Mouse (Mus musculus): Measurements from ENCODE around the gene Snx14. TPM values are rescaled to one million over a fixed set of nuclear protein-coding genes. Genes with fewer than 3 reads are reported as not detected.
"Not testable (repeated sequence)": the region's sequence is repeated elsewhere in the genome, so short reads cannot be mapped to it uniquely, and the experiment has no call there.

The Snx14 gene
- 34.0 and 36.0 TPM in 2 replicates for polyA plus RNA-seq (2015; fragmentation: Nextera tagmentation; extraction: Ambion mirVana)

DNA sequence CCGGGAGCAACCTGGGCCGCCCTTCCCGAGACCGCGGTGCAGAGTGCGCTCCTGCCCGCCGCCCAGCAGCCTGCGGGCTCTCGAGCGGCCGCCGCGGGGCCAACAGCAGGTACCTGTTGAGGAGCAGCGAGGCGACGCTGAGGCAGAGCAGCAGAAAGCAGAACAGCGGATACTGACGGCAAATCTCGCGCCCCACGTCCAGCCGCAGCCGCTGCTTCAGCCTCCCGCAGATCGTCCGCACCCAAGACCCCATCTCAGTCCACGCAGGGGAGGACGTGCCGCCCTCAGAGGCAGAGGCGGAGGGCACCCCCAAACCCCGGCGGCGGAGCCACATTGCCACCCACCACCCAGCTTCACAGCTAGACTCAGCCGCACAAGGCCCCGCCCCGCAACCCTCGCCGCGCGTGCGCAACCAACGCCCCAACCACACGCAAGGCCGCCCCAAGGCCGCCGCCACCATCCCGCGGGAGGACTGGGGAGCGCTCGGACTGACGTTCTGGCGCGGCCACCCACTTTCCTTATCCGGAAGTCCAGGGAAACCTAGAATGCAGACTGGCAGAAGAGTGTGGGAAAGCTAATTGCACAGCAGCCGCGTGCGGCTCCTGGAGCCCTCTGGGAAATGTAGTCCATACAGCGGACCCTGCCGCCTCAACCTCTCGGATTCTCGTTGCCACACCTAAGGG is at the start of gene Snx14:
Snx14 (minus strand) TSS at position 404 of the 683 bp plus-strand sequence.
- Histone ChIP-seq H3K9ac (peak within 1 kb of the TSS; percentile 77), H3K4me3 (peak within 1 kb of the TSS; percentile 89), H3K9me3 (no peaks in the 10 kb centered on the region), H3K4me1 (replicated peaks) (peaks cover 28% of the 10 kb centered on the region), H3K4me2 (peak within 1 kb of the TSS; percentile 83), H3K27ac (replicated peaks) (peak within 1 kb of the TSS; percentile 90), H3K27me3 (no peaks in the 10 kb centered on the region), H3K36me3 (no peaks in the 10 kb centered on the region)
- ATAC-seq (ENCODE audit: low FRiP score, low read depth): peak; percentile 99
- WGBS: under 1% methylated on average over 60 of the region's 62 CpGs

DNA sequence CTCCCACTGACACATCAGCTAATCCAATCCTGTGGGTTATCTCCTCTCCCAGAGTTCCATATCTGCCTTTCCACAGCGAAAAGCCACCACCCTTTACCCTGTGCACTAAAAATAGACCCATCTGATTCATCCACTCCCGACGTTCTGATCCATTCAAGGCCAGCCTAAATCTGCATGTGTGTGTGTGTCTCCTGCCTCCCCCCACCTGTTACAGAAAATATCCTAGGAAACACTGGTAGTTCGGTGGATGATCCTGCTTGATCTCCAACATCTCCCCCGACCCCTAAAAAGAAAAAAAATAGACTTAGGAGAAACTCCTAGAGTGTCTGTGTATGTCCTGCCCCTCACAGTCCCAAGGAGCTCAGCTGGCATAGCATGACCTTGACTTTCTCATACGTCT is 45.8 kb upstream of the Snx14 start:
- H3K9me3 ChIP-seq: no peaks in the 10 kb centered on the region
- no peak overlapping the region for H3K9ac ChIP-seq
- H3K27ac ChIP-seq (replicated peaks): no peak overlapping the region
- peaks cover 19% of the 10 kb centered on the region for H3K4me1 ChIP-seq (replicated peaks)
- no peaks in the 10 kb centered on the region for H3K36me3 ChIP-seq
- no peak overlapping the region for H3K4me2 ChIP-seq
- ATAC-seq (ENCODE audit: low FRiP score, low read depth): no peak
- H3K27me3 ChIP-seq: no peaks in the 10 kb centered on the region
- WGBS: 53% methylated on average over 6 of the region's 6 CpGs
- H3K4me3 ChIP-seq: no peak overlapping the region

DNA sequence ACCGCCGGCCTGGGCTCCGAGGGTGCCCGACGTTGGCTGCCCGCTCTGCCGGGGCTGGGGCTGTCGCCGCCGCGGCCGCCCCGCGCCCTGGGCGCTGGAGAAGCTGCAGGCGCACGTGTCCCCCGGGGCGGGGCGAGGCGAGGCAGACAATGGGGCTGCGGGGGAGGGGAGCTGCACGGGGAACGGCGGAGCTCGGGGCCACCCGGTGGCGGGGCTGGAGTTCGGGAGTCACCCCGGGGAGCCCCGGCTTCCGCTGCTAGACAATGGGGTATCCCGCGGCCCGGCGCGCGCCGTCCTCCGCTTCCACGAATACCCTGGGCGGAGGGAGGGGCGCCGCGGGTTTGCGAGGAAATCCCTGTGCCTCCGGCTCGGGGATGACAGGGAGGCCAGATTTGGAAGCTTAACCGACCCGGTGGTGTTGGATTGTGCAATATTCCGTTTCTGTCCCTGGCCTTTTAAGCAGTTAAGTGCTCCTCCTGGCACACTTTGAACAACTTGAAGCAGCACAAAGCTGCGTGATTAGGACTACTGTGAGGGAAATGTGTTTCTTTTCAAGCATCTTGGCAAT is 44.2 kb upstream of the Snx14 start:
- ATAC-seq (ENCODE audit: low FRiP score, low read depth): no peak
- H3K4me2 ChIP-seq: peak overlapping the region; percentile 70
- under 1% methylated on average over 32 of the region's 52 CpGs for WGBS

DNA sequence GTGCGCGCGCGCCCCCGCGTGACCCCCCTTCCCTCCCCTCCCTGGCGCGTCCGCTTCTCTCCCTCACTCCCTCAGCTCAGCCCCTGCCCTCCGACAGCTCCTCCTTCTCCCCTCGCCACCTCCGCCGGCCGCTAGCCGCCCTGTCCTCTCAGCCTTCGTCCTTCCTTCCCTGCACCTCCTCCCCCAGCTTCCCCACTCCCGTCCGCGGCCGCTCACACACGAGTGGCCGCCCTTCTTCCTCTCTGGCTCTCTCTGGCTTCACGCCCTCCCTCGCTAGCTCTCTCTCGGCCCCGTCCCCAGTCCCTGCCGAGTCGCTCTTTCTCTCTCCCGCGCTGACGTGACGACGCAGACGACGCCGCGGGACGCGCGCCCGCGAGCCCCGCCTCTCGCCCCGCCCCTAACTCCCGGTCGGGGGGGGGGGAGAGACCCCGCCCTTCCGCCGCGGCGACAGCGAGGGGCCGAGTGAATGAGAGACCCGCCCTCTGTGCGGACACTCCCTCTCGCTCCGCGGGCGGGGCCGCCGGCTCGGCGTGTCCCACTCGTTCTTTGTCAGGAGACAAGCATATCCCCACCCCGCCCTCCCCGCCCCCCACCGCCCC is 43.6 kb upstream of the Snx14 start, which contains the start of gene Syncrip:
Syncrip (minus strand) TSS at position 345 of the 599 bp plus-strand sequence.
- peak within 1 kb of the TSS; percentile 93 for H3K4me3 ChIP-seq
- H3K27ac ChIP-seq (replicated peaks): peak within 1 kb of the TSS; percentile 100
- peaks cover 33% of the 10 kb centered on the region for H3K4me1 ChIP-seq (replicated peaks)
- H3K36me3 ChIP-seq, H3K9me3 ChIP-seq, H3K27me3 ChIP-seq: not testable (repeated sequence)
- whole genome bisulfite sequencing: 0% methylated on average over 36 of the region's 68 CpGs
- ATAC-seq (ENCODE audit: low FRiP score, low read depth): peak; percentile 96
- H3K4me2 ChIP-seq: peak within 1 kb of the TSS; percentile 70
- H3K9ac ChIP-seq: peak within 1 kb of the TSS; percentile 98

More for the DNA sequence above, 44.2 kb upstream of the Snx14 start:
- Histone ChIP-seq H3K9me3 (no peaks in the 10 kb centered on the region), H3K4me3 (peak overlapping the region; percentile 93), H3K36me3 (no peaks in the 10 kb centered on the region), H3K4me1 (replicated peaks) (peaks cover 31% of the 10 kb centered on the region), H3K9ac (peak overlapping the region; percentile 82), H3K27ac (replicated peaks) (peak overlapping the region; percentile 100), H3K27me3 (no peaks in the 10 kb centered on the region)

DNA sequence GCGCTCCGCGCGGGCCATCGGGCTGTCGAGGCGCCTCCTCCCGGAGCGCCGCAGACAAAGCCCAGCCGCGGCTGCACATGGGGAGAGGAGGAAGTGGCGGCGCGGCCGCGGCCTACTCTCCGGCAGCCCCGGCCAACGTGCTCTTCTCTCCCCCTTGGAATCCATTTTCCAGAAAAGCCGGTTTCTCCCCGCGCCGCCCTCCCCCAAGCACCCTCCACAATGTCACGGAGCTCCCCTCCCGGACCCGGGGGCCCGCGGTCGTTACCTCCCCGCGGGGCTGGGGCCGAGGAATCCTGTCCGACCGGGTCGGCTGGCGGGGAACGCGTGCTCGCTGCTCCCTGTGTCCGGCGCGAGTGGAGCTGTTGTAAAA is 43.0 kb upstream of the Snx14 start:
- ATAC-seq (ENCODE audit: low FRiP score, low read depth): peak; percentile 43
- Histone ChIP-seq H3K9ac (peak overlapping the region; percentile 98), H3K27me3 (no peaks in the 10 kb centered on the region), H3K4me3 (peak overlapping the region; percentile 93), H3K9me3 (no peaks in the 10 kb centered on the region), H3K27ac (replicated peaks) (peak overlapping the region; percentile 100), H3K4me2 (peak overlapping the region; percentile 64), H3K36me3 (peaks cover 7% of the 10 kb centered on the region), H3K4me1 (replicated peaks) (peaks cover 34% of the 10 kb centered on the region)
- 0% methylated on average over 30 of the region's 43 CpGs for WGBS

DNA sequence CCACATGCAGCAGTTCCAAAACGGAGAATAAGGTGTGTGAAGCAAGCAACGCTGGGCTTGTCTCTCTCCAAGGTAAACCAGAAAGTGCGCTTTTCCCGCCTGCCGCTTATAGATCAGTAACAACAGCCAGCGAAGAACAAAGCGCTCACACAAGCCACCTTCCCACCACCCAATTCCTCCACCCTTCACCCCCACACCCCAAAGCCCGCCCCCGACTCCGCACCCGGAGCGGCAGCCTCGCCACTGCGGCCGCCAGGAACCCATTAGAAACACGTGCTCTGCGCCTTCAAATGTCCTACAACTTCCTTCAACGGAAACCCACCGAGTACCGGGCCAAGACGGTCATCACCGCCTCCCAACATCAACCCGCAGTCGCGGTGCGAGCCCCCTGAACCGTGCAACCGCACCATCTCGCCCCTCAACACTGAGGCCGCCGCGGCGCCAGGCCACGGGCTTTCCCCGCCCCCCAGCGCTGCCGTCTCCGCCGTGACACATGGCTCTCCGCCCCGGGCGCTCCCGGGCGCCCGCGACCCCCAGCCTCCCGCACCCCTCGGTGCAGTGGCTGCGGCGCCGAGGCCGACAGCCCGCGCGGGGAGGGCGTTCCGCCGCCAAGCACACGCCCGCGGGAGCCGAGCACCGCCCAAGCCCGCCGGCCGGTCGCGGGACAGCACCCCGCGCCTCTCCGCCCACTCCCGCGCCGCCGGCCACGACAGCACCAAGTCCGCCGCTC is 42.5 kb upstream of the Snx14 start:
- WGBS: under 1% methylated on average over 72 of the region's 78 CpGs
- peak overlapping the region; percentile 100 for H3K27ac ChIP-seq (replicated peaks)
- H3K4me3 ChIP-seq: peak overlapping the region; percentile 93
- H3K4me2 ChIP-seq: peak overlapping the region; percentile 64
- H3K9ac ChIP-seq: peak overlapping the region; percentile 98
- no peak for ATAC-seq (ENCODE audit: low FRiP score, low read depth)
- H3K9me3 ChIP-seq: no peaks in the 10 kb centered on the region
- H3K27me3 ChIP-seq: no peaks in the 10 kb centered on the region
- peaks cover 7% of the 10 kb centered on the region for H3K36me3 ChIP-seq
- H3K4me1 ChIP-seq (replicated peaks): peaks cover 34% of the 10 kb centered on the region

DNA sequence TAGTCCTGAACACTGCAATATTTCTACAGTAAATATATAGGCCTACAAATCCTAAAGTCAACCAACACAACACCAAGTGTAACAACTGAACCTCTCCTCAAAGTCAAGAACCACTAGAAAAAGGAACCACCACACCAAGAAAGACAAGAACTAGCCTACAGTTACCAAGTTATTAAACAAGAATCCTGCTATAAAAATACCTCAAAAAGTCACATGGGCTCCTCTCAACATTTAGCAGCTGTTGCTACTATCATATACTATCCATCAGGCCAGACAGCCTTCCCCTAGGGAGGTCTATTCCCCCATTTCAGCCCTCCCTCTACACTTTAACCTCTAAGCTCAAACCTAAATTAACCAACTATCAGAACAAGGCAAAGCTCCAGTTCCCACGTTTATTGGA is 41.4 kb upstream of the Snx14 start:
- Histone ChIP-seq H3K27me3 (no peaks in the 10 kb centered on the region), H3K9ac (peak overlapping the region; percentile 11), H3K4me3 (peak overlapping the region; percentile 93), H3K27ac (replicated peaks) (no peak overlapping the region), H3K4me2 (peak overlapping the region; percentile 64), H3K9me3 (no peaks in the 10 kb centered on the region), H3K36me3 (peaks cover 13% of the 10 kb centered on the region), H3K4me1 (replicated peaks) (peaks cover 34% of the 10 kb centered on the region)
- no peak for ATAC-seq (ENCODE audit: low FRiP score, low read depth)
- 5% methylated on average over 1 of the region's 1 CpGs for WGBS

DNA sequence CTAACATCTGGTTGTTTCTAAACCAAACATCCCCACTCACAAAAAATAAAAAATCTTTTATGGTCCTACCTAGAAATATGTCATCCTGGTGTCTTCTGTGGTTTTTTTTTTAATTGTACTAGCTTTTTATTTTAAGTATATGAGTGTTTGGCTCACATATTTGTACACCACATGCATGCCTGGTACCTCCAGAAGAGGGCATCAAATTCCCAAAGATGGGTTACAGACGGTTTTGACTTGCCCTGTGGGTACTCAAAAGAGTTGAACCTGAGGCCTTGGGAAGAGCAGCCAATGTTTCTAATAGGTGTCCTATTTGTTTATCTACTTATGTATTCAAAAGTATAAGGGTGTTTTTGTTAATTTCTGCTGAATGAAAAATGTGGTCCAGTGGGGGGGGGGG is 37.4 kb upstream of the Snx14 start:
- Histone ChIP-seq H3K4me3 (no peak overlapping the region), H3K9ac (no peak overlapping the region), H3K36me3 (peaks cover 39% of the 10 kb centered on the region), H3K9me3 (no peaks in the 10 kb centered on the region), H3K27ac (replicated peaks) (no peak overlapping the region), H3K27me3 (no peaks in the 10 kb centered on the region), H3K4me1 (replicated peaks) (peaks cover 23% of the 10 kb centered on the region), H3K4me2 (no peak overlapping the region)
- no peak for ATAC-seq (ENCODE audit: low FRiP score, low read depth)
- WGBS: 24% methylated on average over 1 of the region's 1 CpGs

DNA sequence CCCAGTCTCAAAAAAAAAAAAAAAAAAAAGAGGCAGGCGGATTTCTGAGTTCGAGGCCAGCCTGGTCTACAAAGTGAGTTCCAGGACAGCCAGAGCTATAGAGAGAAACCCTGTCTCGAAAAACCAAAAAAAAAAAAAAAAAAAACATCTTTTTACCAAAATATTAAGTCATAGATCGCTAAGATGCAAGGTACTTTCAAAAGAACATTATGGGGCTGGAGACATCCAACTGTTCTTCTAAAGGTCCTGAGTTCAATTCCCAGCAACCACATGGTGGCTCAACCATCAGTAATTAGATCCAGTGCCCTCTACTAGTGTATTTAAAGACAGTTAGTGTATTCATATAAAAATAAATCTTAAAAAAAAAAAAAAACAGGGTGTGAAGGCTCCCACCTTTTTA is 22.3 kb upstream of the Snx14 start:
- H3K9ac ChIP-seq; H3K27ac ChIP-seq (replicated peaks); H3K9me3 ChIP-seq; ATAC-seq (ENCODE audit: low FRiP score, low read depth); H3K4me2 ChIP-seq; H3K4me3 ChIP-seq; H3K4me1 ChIP-seq (replicated peaks); H3K27me3 ChIP-seq: not testable (repeated sequence)
- H3K36me3 ChIP-seq: peaks cover 58% of the 10 kb centered on the region
- WGBS: 96% methylated on average over 4 of the region's 4 CpGs

DNA sequence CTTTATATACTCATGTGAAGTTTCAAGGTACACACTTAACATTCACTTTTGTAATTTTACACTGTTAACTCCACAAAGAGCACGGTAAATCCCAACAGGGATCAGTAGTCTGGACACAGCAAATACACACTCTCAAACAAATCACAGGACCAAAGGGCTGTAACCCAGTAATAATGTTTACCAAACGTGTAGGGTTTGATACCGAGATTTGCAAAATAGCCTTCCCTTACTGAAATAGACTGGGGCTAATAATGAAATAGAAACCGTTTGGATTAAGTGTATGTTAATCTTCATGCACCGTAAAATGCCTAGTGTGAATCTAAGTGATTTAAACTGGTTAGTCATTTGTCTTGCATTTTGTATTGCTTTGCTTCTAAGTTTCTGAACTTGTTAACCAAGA is 1.2 kb upstream of the Snx14 start:
- peaks cover 28% of the 10 kb centered on the region for H3K4me1 ChIP-seq (replicated peaks)
- H3K27me3 ChIP-seq: no peaks in the 10 kb centered on the region
- no peak overlapping the region for H3K9ac ChIP-seq
- H3K9me3 ChIP-seq: no peaks in the 10 kb centered on the region
- 27% methylated on average over 5 of the region's 5 CpGs for WGBS
- 0 out of 2 replicates have a peak overlapping the region, but pooled peaks have one; percentile 4 for H3K4me3 ChIP-seq
- no peak for ATAC-seq (ENCODE audit: low FRiP score, low read depth)
- H3K4me2 ChIP-seq: peak overlapping the region; percentile 83
- H3K36me3 ChIP-seq: peaks cover 5% of the 10 kb centered on the region; the same call in 1 of the 2 replicates
- peak overlapping the region; percentile 90; the same call in 1 of the 2 replicates for H3K27ac ChIP-seq (replicated peaks)

DNA sequence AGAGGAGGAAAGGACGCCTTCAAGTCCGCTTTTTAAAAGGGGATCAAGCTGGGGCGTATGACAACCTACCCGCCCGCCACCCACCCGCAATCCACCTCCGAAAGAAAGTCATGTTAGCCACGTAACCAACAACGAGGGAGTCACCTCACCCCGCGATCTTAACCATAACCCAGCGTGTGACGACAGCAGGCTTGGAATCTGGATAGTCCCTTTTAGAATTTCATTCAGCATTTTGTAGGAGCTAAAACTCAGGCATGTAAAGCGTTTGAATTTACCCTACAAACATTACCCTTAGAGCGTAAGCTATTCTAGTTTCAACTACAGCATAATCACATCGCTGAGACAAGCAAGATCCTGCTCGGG is 461 bp upstream of the Snx14 start:
- Histone ChIP-seq H3K9me3 (no peaks in the 10 kb centered on the region), H3K9ac (peak overlapping the region; percentile 77), H3K36me3 (no peaks in the 10 kb centered on the region), H3K27me3 (no peaks in the 10 kb centered on the region), H3K4me2 (peak overlapping the region; percentile 83), H3K4me1 (replicated peaks) (peaks cover 28% of the 10 kb centered on the region), H3K4me3 (peak overlapping the region; percentile 89), H3K27ac (replicated peaks) (peak overlapping the region; percentile 90)
- under 1% methylated on average over 17 of the region's 17 CpGs for WGBS
- ATAC-seq (ENCODE audit: low FRiP score, low read depth): no peak

DNA sequence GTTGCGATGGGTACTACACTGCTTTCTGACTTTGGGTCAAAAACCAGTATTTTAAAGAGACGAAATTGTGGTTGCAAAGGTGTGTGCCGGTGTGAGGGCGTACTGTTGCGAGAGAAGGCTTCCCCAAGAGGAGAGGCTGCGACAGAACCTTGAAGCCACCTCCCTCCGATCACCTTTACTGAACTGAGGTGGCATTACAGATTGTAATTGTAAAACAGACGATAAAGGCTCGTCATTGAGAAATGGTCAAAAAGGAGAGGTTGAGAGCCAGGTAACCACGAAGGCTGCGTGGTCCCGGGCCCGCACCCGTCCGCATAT is 562 bp downstream of the Snx14 start:
- Histone ChIP-seq H3K4me3 (peak overlapping the region; percentile 89), H3K36me3 (no peaks in the 10 kb centered on the region), H3K9ac (peak overlapping the region; percentile 77), H3K9me3 (no peaks in the 10 kb centered on the region), H3K27ac (replicated peaks) (peak overlapping the region; percentile 90), H3K4me1 (replicated peaks) (peaks cover 28% of the 10 kb centered on the region), H3K4me2 (peak overlapping the region; percentile 83), H3K27me3 (no peaks in the 10 kb centered on the region)
- ATAC-seq (ENCODE audit: low FRiP score, low read depth): no peak; the same call in 1 of the 2 replicates
- 1% methylated on average over 15 of the region's 15 CpGs for WGBS

Measured in hindbrain, embryonic 15.5 days (tissue).